Mouse (Mus musculus) brain, embryonic 18.5 days (tissue): ENCODE data around the gene Twf2.

Experiments used
- DNase-seq: peaks from one replicate; pipeline ENCODE4 v3.0.0-alpha.2; 2012; ENCODE audit warnings: low read depth, low spot score

Twf2 gene

DNA sequence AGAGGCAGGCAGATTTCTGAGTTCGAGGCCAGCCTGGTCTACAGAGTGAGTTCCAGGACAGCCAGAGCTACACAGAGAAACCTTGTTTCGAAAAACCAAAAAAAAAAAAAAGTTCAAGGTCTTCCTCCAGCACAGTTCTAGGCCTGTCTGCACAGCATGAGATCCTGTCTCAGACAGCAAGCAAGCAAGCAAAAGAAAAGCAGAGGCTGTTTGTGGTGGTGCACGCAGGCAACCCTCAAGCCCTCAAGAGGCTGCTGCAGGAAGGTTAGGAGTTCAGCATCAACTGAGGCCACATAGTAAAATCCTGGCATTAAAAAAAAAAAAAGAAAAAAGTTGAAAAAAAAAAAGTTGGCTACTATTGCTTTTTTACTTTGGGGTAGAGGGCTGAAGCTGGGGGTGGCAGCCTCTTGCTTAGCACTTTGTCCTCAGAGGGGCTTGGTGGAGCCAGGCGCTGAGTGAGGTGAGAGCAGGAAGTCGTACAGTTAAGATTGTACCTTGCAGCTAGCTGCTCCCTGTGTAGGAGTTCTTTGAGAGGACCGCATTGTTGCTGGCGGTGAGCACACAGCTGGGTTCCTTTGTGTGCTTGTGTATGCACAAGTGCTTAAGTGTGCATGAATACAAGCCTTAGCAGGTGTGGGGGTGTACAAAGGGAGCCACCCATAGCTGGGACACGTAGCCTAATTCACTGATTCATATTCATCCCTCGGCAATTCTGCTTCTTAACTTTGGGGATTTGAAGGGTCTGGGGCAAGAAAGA, 8.1 kb downstream of the Twf2 start:
- no peak for DNase-seq

- DNase-seq, result peak; percentile 52
These were observed 9.0 kb downstream of the Twf2 start for GRCm38 (mm10) chr9:106211680-106212593.

GRCm38 (mm10) chr9:106212594-106212981, 9.7 kb downstream of the Twf2 start:
- DNase-seq, result no peak

GRCm38 (mm10) chr9:106215341-106216125, 12.6 kb downstream of the Twf2 start:
- DNase-seq, result no peak

GRCm38 (mm10) chr9:106216971-106217370, 14.1 kb downstream of the Twf2 start:
- DNase-seq, result no peak

GRCm38 (mm10) chr9:106220894-106221523, 18.1 kb downstream of the Twf2 start:
- no peak for DNase-seq

GRCm38 (mm10) chr9:106222261-106222851, 19.4 kb downstream of the Twf2 start, which contains the start of gene Tlr9:
Tlr9 (plus strand) TSS chr9:106222598.
- DNase-seq, result no peak

DNA sequence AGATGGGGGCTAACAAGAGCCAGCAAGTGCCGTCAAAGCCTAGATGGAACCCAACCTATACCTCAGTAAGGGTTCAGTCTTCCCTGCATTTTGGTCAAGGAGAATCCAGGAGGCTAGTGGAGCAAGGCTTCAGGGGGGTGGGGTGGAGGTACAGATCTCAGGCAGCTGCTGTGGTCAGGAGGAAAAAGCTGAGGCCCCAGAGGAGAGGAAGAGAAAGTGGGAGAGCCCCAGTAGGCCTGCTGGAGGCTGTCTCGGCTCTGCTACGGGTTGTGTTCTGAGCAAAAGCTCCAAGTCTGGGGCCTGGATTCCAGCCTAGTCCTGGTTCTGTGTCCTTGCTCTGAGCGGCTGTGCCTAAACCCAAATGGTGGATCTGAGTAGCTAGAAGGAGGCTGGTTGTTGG, 20.1 kb downstream of the Twf2 start:
- DNase-seq, result no peak

GRCm38 (mm10) chr9:106225469-106226150, 22.7 kb downstream of the Twf2 start:
- no peak for DNase-seq

DNA sequence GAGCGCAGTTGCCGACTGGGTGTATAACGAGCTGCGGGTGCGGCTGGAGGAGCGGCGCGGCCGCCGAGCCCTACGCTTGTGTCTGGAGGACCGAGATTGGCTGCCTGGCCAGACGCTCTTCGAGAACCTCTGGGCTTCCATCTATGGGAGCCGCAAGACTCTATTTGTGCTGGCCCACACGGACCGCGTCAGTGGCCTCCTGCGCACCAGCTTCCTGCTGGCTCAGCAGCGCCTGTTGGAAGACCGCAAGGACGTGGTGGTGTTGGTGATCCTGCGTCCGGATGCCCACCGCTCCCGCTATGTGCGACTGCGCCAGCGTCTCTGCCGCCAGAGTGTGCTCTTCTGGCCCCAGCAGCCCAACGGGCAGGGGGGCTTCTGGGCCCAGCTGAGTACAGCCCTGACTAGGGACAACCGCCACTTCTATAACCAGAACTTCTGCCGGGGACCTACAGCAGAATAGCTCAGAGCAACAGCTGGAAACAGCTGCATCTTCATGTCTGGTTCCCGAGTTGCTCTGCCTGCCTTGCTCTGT, 23.3 kb downstream of the Twf2 start:
- DNase-seq, result no peak

DNA sequence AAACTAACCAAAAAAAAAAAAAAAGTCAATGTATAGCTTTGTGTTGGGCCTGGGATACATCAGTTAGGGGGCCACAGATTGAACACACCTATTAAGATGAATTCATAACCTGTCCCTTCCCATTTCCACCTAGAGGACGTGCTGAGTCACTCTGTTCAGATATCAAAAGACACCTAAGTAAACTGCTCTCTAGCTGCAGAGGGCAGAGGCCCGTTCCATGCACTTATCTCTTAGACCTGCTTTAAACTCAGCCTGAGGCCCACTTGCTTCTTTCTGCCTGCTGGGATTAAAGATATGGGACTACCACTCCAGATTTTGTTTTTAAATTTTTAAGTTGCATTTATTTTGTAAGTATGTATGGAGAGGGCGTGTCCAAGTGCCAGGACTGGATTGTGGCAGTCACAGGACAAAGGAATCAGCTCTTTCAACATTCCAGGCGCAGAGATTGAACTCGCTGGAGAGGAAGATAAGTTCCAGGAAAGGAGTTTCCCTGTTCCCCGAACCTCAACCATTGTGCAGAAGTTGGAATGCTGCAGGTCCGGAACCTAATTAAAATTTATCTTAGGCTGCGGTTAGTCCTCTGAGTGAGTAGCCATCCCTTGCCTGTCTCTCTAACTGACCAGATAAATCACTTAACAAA, 25.0 kb downstream of the Twf2 start:
- no peak for DNase-seq

- DNase-seq, result no peak
These were observed 27.3 kb downstream of the Twf2 start for GRCm38 (mm10) chr9:106230051-106230733.

GRCm38 (mm10) chr9:106230734-106231106, 27.8 kb downstream of the Twf2 start:
- no peak for DNase-seq

DNA sequence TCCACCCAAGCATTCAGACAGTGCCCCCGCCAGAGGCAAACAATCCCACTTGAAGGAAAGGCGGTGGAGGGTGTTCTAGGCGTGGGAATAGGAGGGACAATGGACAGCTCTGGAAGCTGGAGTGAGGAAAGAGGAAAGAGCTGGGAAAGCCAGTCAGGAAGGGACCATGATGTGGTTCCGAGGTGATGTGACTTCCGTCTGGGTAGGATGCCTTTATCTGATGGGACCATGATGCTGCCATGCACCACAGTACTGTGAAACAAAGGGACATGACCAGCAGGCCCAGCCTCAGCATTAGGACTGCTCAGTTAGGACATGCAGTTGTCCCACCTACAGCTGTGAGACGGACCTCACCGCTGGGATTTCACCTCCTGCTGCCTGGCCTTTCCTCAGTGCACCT, 28.3 kb downstream of the Twf2 start:
- DNase-seq, result no peak

DNA sequence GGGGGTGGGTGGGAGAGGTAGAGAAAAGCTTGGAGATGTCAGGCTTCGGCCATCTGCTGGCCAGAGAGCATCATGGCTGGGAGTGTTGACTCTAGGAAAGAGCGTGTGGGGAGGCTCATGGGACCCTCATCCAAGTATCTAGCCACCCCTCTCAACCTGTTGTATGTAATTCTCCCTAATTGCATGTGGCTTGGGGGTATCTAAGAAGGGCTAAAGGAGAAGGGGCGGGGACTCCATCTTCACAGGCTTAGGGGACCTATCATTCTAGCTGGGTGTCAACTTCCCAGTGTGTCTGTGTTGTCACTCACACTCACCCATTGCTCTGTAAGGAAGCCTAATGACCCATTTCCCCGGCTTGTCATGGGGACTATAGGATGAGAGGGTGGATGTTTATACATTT, 28.9 kb downstream of the Twf2 start:
- no peak for DNase-seq

DNA sequence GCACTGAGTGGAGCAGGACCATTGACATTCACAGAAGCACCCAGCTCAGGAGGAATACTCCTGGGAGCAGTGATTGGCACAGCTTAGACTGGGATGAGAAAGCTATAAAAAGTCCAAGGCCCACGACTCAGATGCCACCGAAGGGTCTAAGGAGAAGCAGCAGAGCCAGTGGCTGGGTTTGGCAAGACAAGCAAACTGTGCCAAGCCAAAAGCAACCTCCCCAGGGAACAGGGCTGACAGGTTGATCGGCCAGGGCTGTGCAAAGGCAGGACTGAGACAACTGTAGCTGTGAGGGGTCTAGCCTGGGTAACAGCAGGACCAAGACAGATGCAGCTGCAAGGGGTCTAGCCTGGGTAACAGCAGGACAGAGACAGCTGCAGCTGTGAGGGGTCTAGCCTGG, 30.0 kb downstream of the Twf2 start:
- no peak for DNase-seq

DNA sequence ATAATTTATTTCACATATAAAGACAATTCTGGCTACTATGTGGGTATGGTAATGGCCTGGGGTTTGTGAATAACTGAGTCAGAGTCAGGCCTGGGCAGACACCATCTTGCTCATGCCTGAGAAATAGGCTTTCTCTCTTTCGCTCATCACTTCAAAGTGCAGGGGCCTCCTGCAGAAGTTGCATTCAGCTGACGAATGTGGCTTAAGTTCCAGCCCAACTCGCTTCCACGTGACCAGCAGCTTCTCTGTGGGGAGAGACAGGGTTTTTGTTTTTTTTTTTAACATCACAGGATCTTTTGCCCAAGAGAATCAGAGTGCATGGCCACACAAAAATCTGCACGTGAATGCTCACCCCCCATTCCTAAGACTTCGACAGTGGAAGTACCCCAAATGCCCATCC, 31.0 kb downstream of the Twf2 start:
- DNase-seq, result no peak

GRCm38 (mm10) chr9:106235194-106235830, 32.4 kb downstream of the Twf2 start:
- no peak for DNase-seq
